Mouse (Mus musculus): ENCODE results near the gene Ak4.

DNA sequence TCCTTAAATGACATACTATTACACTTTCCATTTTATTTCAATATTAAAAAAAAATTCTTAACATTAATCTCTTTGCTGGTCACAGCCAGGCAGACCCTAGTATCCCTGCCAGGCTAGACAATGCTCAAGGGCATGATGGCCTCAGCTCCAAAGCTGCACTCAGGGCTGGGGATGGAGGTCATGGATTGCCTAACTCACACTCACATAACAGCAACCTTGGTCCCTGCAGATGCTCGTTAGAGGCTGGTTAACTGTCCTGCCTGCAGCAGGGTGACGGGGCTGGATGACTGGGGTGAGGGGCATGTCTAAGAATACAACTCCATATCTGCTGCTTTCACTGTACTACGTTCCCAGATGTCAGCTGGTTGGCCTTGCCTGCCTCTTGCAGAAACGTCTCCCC, 40.8 kb upstream of the Ak4 start:
- TF ChIP-seq CTCF (conservative IDR thresholded peaks at IDR 0.05; ENCODE audit: insufficient read depth, insufficient read length, low read depth, low read length) (no peak), POLR2A (IDR thresholded peaks at IDR 0.05; ENCODE audit: low read depth, low read length) (no peak)
